Mouse (Mus musculus) gastrocnemius, postnatal 14 days (tissue): ENCODE data around the gene Ttc4. TPM values are rescaled to one million over a fixed set of nuclear protein-coding genes. Genes with fewer than 3 reads are reported as not detected.

ENCODE experiments used
- DNase-seq: peaks from one replicate; pipeline ENCODE4 v3.0.0; 2021; ENCODE audit warnings: mixed read lengths
- intact Hi-C: fragments of 180-260 bp; cut with DNase I; formaldehyde crosslinking; loops from one replicate; pipeline ENCODE4 v1.15.1; 2025; ENCODE audit warnings: low total_unique reads
- long read RNA-seq, 2 experiments: library from polyadenylated mRNA; stranded (forward); transcript quantifications; one replicate each; pipeline ENCODE4 v2.0.0; 2021
- total RNA-seq, 2 experiments: library from RNA; stranded (reverse); gene quantifications; 2 replicates each; pipeline ENCODE4 v1.2.3; 2021

The Ttc4 gene
- 10 to 100 TPM; 22.3 to 24.8 TPM for total RNA-seq
- long read RNA-seq, experiment 1, transcript Ttc4-201 (10 exons, 2,121 nt) = major isoform, 31 of 38 reads
- long read RNA-seq, experiment 1, partial matches to known transcripts = 2 of 38 reads
- long read RNA-seq, experiment 1, other reads (novel, unspliced or antisense) = 5 of 38 reads
- long read RNA-seq, experiment 2, transcript Ttc4-201 (10 exons, 2,121 nt) = major isoform, 28 of 37 reads
- long read RNA-seq, experiment 2, partial matches to known transcripts = 2 of 37 reads
- long read RNA-seq, experiment 2, other reads (novel, unspliced or antisense) = 7 of 37 reads

DNA sequence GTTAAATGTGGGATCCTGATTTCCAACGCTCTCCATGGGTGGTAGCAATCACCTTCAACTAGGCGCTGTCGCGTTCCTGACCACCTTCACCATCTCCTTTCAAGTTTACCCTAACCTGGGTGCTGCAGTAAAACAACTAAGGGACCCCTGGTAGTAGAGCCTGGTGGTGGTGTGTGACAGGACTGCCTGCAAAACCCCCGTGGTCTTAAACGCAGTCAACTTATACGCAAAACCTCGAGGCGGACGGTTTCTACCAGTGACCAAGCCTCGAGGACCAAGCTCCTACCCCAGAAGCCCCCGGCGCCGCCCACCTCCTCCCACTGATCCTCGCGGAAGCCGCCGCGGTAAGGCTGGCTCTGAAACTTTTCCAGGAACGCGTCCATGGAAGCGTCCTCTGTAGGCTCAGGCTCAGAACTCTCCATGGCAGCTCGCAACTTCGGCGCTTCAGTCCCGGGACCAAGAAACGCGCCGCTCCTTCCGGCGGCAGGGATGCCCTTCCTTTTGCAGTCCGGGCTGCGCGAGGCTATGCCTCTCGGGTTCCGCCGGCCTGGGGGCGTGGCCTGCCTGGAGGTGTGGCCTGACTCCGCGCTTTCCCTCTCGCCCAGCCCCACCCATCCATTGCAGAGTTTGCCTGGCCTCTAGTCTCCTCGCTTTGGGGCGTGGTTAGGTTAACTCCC lies at the start of gene Ttc4:
TSS of gene Ttc4 (minus strand) at position 503 of the 677 bp plus-strand sequence.
- peak; percentile 92 for DNase-seq
- intact Hi-C loops = no loop called here

DNA sequence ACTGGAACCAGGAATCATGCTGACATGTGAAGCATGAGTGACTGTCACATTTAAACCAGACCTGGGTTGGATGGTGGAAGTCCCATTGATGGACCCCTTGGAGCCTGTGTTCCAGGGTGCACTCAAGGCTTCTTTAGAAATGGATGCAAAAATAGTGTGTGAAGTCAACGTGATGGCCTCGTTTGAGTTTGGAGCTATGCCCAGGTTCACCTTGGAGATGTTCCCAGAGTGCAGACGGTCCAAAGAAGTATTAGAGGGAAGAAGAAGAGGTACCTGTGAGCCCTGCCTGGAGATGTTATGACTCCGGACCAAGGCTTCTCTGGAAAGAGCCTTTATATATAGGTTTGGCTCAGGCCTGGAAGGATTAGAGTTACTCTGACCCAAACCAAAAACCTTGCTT lies 41.9 kb upstream of the Ttc4 start:
- intact Hi-C loops = no loop called here
- no peak for DNase-seq

DNA sequence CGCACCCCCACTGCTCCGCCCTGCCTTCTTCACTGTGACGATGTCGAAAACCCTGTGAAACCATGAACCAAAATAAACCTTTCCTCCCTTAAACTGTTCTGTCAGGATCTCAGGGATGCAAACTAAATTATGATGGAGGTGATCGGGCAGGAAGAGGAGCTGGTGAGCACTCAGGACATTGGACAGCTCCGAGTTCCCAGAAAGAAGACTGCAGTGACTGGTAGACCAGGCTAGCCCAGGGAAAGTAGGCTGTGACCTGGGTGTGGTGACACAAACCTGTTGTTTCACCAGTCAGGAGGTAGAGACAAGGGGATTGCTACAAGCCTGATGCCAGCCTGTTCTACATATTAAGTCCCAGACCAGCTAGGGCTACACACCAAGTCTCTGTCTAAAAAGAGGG lies 34.9 kb upstream of the Ttc4 start:
- intact Hi-C loops = no loop called here
- no peak for DNase-seq

DNA sequence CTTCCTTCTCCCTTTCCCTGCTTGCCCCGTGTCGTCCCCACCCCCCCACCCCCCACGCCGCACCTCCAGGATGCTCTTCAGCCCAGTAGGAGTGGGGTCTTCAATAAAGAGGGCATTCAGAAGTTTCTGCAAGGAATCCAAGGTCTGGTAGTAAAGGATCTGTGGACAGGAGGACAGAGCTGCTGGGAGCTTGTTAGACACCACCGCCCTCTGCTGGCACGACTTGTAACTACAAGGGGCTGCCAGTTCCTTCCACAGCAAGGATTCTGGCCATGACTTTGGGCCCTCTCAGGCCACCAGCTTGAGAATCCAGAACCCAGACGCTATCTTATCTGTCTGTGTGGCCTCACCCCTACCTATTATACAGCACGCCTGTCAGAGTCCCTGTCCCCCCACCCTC lies 29.7 kb upstream of the Ttc4 start:
- intact Hi-C loops = loop anchor here (5.0 kb wide), 2 partner anchors 81 to 96 kb away; no protein-coding TSS in a partner anchor
- peak; percentile 82 for DNase-seq

DNA sequence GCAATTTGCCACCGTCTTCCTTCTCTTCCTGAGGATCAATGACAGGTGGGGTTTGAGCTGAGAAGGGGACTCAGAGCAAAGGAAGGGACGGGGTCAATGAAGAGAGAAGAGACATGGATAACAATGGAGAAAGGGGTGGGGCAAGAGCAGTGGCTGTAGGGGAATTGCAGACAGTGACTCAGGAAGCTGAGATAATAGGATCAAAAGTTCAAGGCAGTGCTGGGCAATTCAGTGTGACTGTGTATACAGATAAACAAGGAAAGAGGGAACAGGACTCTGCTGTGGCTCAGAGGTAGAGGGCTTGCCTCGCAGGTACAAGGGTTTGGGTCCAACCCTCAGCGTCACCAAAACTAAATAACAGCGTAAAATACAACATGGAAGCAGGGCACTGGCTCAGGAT lies 29.2 kb upstream of the Ttc4 start:
- intact Hi-C loops = loop anchor here (5.0 kb wide), 2 partner anchors 81 to 96 kb away; no protein-coding TSS in a partner anchor

DNA sequence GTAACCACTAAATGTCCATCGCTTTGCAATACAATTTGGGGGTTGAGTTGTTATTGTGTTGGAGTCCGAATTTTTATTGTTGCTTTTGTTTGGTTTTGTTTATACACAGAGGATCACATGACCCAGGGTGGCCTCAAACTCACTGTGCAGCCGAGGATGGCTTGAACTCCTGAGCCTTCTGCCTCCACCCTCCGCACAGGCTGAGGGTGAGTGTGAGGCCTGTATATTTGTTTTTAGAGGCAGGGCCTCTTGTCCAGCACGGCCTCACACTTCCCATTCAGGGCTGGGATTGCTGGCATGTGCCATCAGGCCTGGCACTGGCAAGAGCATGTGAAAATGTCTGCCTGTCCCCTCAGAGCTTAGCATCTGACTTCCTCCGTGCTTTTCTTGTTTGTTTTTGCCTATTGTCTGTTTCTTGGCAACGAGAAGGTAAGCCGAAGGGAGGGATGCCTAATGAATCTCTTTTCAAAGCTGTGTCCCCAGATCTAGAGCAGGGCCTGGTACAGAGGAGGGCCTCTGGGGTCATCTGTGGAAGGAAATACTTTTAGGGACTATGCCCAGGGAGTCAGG lies 26.4 kb upstream of the Ttc4 start:
- intact Hi-C loops = loop anchor here (5.0 kb wide), 2 partner anchors 78 to 93 kb away; no protein-coding TSS in a partner anchor
- no peak for DNase-seq

More for the DNA sequence above, 29.2 kb upstream of the Ttc4 start:
- DNase-seq = no peak

DNA sequence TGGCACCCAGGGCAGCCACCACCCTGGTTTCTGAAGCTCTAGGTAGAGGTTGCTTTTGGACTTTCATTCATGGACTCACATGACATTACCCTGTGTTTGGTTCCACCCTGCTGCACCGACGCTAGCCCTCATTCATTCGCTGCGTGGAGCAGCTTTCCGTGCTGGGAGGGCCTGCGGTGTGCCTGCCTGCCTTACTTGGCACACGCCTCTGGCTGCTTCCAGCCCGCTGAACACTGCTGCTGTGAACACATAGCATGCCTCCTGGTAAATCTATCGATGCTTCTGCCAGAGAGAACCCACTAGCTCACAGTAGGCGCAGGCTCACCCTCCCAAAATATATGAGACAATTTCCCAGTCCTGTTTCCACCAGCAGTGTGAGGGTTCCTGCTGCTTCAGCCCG lies 25.7 kb upstream of the Ttc4 start:
- no peak for DNase-seq
- intact Hi-C loops = no loop called here

DNA sequence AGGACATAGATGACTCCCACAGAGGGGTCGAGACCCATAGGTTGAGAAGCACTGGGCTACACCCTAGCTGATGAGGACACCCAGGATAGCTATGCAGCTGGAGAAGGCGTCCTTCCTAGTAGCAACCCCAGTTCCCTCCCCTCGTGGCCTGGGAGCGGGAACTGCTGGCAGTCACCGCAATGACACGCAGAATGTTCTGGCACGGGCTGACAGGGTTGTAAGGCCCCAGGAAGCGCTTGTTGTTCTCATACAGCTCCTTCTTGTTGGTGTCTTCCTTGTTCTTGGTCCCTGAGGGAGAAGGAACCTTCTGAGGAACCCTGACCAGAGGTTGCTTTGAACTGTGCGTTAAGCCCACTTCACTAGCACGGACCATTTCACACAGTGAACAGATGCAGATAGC lies 25.2 kb upstream of the Ttc4 start:
- no peak for DNase-seq
- intact Hi-C loops = no loop called here

DNA sequence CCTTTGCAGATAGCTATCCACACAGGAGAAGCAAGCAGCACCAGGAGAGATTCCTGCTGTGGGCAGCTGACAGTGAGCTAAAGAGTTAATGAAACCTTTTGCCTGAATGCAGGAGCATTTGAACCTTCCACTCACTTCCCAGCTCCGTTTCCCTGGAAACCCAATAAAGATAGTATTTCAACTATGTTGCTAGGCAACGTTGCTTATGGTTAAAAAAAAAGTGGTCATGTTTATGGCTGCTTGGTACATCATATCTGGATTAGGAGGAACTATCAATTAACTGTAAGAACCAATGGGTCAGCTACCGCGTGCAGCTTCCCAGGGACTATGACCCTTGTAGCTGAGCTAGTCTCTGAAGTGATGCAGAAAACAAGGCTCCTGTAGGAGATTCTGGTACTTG lies 22.1 kb upstream of the Ttc4 start:
- no peak for DNase-seq
- intact Hi-C loops = no loop called here

DNA sequence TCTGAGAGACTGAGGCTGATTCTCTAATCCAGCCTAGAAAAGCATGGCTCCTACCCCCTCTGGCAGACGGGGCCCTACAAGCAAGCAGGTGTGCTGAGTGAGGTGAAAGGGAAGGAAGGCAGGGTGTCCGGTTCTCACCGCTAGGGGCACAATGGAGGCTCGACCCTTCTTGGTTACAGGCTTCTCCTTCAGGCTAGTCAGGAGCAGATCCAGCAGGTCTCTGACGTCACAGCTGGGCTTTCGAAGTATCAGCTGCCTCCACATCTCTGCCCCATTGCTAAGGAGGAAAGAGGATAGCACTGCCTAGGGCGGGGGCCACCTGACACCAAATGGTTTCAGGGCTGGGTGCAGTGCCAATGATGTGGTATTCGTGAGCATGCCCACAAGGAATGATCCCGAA lies 21.2 kb upstream of the Ttc4 start:
- DNase-seq = peak; percentile 25
- intact Hi-C loops = no loop called here

DNA sequence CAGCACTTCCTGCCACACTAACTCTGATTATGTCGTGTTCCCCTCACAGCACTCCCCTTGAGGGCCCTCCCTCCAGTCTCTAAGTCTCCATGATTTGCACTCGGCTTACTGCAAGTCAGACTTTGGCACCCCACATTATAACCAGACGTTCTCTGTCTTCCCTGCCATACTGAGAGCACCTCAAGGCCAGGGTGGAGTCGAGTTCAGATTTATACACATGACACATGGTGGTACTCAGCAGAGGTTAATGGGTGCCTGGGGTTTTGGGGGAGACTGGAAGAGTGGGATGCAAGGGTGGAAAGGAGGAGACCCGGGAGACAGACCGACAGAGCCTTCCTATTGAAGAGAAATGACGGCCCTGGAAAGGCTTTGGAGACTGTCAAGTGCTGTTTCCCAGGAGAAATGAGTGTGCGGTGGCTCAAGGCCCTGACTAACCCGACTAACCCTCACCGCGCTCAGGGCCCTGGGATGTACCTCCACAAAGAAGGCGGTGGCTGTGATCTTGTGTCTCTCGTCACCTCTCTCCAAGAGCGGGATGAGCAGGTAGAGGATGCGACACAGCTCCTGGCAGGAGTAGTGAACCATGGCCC lies 15.2 kb upstream of the Ttc4 start:
- intact Hi-C loops = no loop called here
- no peak for DNase-seq

DNA sequence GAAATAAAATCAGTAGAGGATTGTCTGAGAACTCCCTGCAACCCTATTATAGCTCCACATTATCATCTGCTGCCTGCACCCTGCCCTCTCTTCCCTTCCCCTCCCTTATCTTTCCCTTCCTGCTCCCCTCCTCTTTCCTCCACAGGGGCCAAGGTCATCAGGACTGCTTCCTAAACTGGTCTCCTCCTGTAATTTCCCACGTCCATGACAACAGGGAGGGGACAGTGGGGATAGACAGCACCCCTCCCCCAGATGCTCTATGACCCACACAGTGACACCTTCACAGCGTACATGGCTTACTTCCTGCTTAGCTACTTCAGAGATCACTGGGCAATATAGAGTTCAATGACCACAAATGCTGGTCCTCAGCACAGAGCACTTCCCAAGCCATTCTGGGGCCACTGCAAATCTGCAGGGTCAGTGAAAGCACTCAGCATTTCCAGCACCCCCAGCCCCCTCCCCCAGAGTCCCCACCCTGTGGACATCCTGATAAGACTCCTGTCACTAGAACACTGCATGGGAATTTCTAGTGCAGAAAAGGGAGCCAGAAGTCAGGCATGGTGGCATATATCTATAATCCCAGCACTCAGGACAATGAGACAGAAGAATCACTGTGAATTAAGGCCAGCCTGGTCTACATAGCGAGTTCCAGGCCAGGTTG lies 10.0 kb upstream of the Ttc4 start:
- intact Hi-C loops = no loop called here
- DNase-seq = no peak

DNA sequence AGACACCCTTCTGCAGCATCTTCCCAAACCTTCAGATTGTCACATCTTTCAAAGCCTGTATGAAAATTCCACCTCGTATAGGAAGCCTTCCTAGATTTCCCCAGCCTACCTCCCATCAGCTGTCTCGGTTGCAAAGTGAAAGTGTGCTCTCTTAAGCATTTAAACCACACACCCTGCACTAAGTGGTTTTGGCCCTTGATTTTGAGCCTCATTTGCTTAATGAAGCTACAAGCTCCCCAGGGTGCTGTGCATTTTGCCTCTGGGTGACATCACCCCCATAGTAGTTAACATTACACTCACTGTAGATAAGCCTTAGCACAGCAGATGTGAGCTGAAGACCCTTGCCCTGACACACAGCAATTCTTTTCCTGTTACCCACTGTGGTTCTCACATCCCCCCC lies 2.2 kb upstream of the Ttc4 start:
- intact Hi-C loops = no loop called here
- no peak for DNase-seq

DNA sequence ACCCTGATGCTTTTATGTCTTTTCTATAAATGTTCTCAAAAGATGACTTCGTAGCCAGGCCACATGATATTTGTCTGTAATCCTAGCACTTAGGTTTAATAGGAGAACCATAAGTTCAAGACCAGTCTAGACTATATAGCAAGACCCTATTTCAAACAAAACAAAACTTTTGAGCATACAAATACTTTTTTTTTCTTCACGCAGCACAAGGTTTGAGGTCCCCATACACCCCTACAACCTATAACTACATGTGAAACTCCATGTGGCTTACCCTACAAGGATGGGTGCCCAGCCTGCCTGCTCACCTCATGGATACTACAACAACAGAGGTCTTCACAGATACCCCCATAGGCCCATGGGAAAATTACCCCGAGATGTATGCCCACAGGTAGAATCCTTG lies 408 bp upstream of the Ttc4 start:
- intact Hi-C loops = no loop called here
- no peak for DNase-seq

DNA sequence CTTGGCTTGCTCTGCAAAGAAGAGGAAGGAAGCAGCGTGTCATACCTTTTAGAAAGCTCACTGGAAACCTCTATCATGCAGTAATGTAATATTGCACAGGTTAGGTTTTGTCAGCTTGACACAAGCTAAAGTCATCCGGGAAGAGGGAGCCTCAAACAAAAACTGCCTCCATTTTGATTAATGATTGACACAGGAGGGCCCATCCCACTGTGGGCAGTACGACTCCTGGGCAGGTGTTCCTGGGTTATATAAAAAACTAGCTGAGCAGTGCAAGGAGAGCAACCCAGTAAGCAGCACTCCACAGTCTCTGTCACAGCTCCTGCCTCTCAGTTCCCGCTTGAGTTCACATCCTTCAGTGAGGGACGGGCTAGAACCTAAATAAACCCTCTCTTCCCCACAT lies 2.0 kb downstream of the Ttc4 start:
- DNase-seq = no peak
- intact Hi-C loops = no loop called here

DNA sequence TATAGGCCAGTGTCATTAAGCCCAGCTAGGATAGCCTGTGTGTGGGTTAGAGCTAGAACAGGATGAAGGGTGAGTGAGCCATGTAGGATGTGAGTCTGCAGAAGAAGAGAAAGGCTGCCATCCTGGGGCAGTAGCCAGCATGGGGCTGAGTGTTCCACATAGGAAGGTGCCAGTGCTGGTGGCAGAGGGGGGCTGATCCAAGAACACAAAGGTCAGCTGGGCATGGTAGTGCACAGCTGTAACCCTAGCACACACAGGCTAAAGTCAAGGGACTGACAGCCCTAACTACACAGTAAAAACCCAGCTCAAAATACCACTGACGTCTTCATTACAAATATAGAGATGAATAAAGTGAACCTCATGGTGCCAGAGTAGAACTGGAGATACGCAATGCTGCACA lies 12.2 kb downstream of the Ttc4 start:
- intact Hi-C loops = no loop called here

DNA sequence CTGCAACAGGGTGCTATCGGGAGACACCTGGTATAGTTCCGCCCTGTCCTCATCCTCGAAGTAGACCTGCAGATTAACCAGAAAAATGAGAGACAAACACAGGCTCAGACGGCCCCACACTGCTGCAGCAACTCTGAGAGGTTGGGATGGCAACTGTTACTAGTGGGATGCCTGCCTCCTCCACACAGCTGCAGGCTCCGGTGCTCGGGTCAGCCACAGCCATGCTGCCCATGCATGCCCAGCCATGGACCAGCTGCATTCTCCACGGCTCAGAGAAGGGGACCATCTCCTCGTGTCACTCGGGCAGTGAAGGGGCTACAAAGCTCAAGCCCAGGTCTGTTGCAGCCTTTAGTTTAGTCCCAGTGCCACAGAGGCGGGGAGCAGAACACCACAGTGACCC lies 13.1 kb downstream of the Ttc4 start:
- intact Hi-C loops = no loop called here
- no peak for DNase-seq

More for the DNA sequence above, 12.2 kb downstream of the Ttc4 start:
- DNase-seq = peak; percentile 63

DNA sequence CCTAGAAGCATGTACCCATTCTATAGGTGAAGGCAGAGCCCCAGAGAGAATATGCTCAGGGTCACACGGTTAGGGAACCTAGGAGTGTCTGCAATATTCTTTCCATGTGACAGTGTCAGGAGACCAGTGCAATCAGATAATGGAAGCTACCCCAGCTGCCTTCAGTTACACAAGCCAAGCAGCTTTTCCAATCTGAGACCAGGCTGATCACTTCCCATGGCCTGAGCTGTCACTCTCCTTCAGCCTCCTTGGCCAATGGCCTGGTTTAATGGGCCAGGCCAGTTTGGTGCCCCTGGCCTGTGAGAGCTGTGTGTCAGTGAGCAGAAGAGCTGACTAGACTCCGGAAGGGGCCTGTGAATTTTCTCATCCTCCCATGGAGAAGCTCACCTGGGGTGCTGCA lies 13.5 kb downstream of the Ttc4 start:
- no peak for DNase-seq
- intact Hi-C loops = no loop called here

DNA sequence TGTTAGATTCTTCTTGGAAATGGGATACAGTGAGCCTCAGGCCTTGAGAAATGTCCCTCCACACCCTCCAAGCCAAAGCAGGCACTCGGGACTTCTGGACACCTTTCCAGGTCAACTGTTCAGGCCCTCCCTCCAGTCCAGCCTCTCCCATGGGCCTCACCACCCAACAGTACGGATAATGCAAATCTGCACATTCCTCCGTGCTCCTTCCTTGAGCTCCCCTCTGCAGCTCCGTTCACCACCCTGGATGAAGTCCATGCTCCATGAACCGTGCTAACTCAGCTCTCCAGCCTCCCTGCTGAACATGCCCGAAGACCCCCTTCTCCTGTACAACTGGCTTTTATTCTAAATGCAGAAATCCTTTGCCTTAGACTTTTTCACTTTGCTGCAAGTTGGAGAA lies 14.0 kb downstream of the Ttc4 start:
- intact Hi-C loops = no loop called here
- no peak for DNase-seq

DNA sequence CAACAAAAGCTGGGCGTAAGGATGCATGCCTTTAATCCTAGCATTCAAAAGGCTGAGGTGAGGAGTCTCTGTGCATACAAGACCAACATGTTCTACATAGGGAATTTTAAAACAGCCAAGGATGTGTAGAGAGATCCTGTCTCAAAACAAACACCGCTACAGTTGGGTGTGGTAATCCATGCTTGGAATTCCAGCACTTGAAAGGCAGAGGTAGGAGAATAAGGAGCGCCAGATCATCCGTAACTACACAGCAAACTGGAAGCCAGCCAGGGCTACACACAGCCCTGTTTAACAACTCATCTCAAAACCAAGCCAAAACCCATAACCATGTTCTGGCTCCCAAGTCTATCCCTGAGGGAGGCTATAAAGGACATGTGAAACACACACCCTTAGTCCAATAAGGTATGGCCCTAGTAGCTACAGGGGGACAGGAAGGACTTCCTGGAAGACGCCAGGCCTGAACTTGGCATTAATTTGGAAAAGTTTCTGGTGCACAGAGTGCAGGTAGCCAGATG lies 14.7 kb downstream of the Ttc4 start:
- no peak for DNase-seq
- intact Hi-C loops = no loop called here
